Mouse (Mus musculus) hindbrain, embryonic 14.5 days (tissue): ENCODE data around the gene E2f8. TPM values are rescaled to one million over a fixed set of nuclear protein-coding genes. Genes with fewer than 3 reads are reported as not detected.

Experiments used
- ATAC-seq: fragments of 200-750 bp; cut with Nextera tagmentation; 2 replicates; pipeline ENCODE4 v1.8.0; 2017; ENCODE audit warnings: moderate number of reproducible peaks, mild to moderate bottlenecking, moderate TSS enrichment, moderate library complexity; ENCODE audit not compliant: low FRiP score
- DNase-seq: peaks from one replicate; pipeline ENCODE4 v3.0.0-alpha.2; 2015; ENCODE audit warnings: low spot score
- H3K27ac ChIP-seq: fragments of 300-500 bp; sonication (generic); 2 replicates; pipeline ENCODE4 v1.5.1; 2014; ENCODE audit warnings: mild to moderate bottlenecking, moderate library complexity
- H3K27me3 ChIP-seq: fragments of 300-500 bp; sonication (generic); 2 replicates; pipeline ENCODE4 v1.6.1; 2014; ENCODE audit warnings: mild to moderate bottlenecking, low read length, mixed read lengths; ENCODE audit not compliant: control insufficient read depth, insufficient read depth
- H3K36me3 ChIP-seq: fragments of 300-500 bp; sonication (generic); replicated peaks from 2 replicates; pipeline ENCODE4 v1.6.1; 2014; ENCODE audit not compliant: control insufficient read depth, insufficient read depth
- H3K4me1 ChIP-seq: fragments of 300-500 bp; sonication (generic); replicated peaks from 2 replicates; pipeline ENCODE4 v1.6.1; 2014; ENCODE audit warnings: antibody characterized with exemption, low read length, mixed read lengths; ENCODE audit not compliant: control insufficient read depth, insufficient read depth
- H3K4me2 ChIP-seq: fragments of 300-500 bp; sonication (generic); replicated peaks from 2 replicates; pipeline ENCODE4 v1.6.1; 2014; ENCODE audit warnings: mild to moderate bottlenecking, moderate library complexity
- H3K4me3 ChIP-seq: fragments of 300-500 bp; sonication (generic); replicated peaks from 2 replicates; pipeline ENCODE4 v1.5.1; 2014; ENCODE audit warnings: mild to moderate bottlenecking, low read length
- H3K9ac ChIP-seq: fragments of 300-500 bp; sonication (generic); 2 replicates; pipeline ENCODE4 v1.6.1; 2014
- H3K9me3 ChIP-seq: fragments of 300-500 bp; sonication (generic); 2 replicates; pipeline ENCODE4 v1.6.1; 2016; ENCODE audit warnings: low read length; ENCODE audit not compliant: control insufficient read depth
- WGBS: fragments of 180-500 bp; shearing (Covaris S2); extraction: QIAGEN DNeasy Blood & Tissue Kit; methylation state at CpG from one replicate; pipeline ENCODE4 v1.1.7; 2014; 5-methylcytosine and 5-hydroxymethylcytosine counted together
- polyA plus RNA-seq: library from polyadenylated mRNA; unstranded; fragments of >200 nt; fragmentation: Nextera tagmentation; extraction: Ambion mirVana; gene quantifications from 2 replicates; pipeline ENCODE4 v1.2.1, GENCODE M21; 2014

Gene E2f8
- polyA plus RNA-seq, 1 experiment from 2014 or later: 2.4 TPM

DNA sequence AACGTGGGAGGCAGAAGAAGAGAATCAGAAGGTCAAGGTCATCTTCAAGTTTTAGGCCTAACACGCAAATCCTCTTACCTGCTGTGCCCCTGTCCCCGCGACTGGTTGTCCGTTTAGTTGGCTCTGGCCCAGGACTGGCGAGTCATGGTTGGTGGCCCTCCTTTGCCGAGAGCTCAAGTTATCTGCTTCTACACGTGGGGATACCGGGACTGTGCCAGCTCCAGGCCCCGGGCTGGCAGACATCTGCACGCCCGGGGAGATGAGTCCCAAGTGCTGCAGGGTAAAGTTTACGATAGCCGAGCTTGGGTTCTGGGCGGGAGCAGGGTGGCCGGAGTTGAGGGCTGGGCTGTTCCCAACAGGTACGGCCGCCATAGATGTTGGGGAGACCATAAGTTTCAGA, 13.8 kb downstream of the E2f8 start:
- Histone ChIP-seq H3K9me3 (no peaks in the 10 kb centered on the region), H3K36me3 (no peaks in the 10 kb centered on the region), H3K9ac (no peak overlapping the region), H3K4me1 (no peaks in the 10 kb centered on the region), H3K27ac (no peak overlapping the region), H3K4me3 (no peak overlapping the region), H3K27me3 (no peaks in the 10 kb centered on the region), H3K4me2 (no peak overlapping the region)
- WGBS: 91% methylated on average over 18 of the region's 18 CpGs
- ATAC-seq (no peak), DNase-seq (no peak)

DNA sequence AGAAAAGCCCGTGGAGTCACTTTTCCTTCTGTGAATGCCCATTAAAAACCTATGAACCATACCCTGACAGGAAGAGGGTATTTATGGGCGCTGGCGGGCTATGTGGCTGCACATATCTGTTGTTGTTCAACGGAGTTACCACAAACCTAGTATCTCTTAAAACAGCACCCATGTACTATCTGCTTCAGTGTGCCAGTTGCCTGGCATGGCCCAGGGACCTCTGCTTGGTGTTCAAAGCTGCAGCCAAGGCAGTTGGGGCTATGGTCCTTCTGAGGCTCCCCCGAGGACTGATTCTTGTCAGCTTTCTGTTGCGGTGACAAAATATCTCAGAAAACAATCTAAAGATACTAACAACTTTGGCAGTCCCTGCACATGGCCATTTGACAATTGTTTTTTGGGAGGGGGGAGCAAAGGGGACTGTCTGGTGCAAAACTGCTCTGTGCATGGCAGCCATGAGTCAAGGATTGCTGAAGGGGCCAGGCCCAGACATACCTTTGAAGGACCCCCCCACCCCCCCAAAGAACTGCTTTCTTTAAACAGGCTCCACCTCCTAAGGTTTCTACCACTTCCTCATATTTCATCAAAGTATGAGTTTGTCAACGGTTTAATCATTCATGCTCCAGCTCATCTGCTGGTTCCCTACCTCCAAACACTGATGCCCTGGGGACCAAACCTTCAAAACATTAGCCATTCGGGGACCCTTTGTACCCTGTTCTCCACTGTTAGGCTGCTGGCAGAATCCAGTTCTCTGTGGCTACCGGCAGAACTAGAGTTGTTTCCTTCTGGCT, 16.5 kb downstream of the E2f8 start:
- no peaks in the 10 kb centered on the region for H3K36me3 ChIP-seq
- WGBS: 92% methylated on average over 9 of the region's 9 CpGs
- DNase-seq: no peak
- ATAC-seq: no peak
- H3K9ac ChIP-seq: no peak overlapping the region
- H3K27ac ChIP-seq: no peak overlapping the region
- H3K4me2 ChIP-seq: no peak overlapping the region
- no peak overlapping the region for H3K4me3 ChIP-seq
- H3K27me3 ChIP-seq: no peaks in the 10 kb centered on the region
- H3K9me3 ChIP-seq: no peaks in the 10 kb centered on the region
- no peaks in the 10 kb centered on the region for H3K4me1 ChIP-seq

DNA sequence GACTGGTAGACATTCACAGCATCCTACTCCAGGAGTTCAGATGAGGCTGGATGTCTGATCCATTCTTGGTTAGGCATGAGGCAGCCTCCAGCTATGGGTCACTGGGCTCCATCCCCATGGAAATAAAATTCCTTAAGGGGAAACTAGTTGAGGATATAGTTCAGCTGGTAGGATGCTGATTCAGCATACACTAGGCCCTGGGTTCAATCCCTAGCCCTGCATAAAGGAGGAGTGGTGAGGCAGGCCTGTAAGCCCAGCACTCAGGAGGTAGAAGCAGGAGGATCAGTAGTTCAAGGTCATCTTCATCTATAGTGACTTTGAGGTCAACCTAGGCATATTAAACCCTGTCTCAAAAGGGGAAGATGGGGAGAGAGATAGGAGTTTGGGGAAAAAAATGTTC, 17.2 kb downstream of the E2f8 start:
- DNase-seq (no peak), ATAC-seq (no peak)
- H3K4me2 ChIP-seq: no peak overlapping the region
- no peak overlapping the region for H3K27ac ChIP-seq
- no peaks in the 10 kb centered on the region for H3K36me3 ChIP-seq
- H3K4me3 ChIP-seq: no peak overlapping the region
- H3K9ac ChIP-seq: no peak overlapping the region
- H3K27me3 ChIP-seq: no peaks in the 10 kb centered on the region
- no peaks in the 10 kb centered on the region for H3K9me3 ChIP-seq
- no peaks in the 10 kb centered on the region for H3K4me1 ChIP-seq

DNA sequence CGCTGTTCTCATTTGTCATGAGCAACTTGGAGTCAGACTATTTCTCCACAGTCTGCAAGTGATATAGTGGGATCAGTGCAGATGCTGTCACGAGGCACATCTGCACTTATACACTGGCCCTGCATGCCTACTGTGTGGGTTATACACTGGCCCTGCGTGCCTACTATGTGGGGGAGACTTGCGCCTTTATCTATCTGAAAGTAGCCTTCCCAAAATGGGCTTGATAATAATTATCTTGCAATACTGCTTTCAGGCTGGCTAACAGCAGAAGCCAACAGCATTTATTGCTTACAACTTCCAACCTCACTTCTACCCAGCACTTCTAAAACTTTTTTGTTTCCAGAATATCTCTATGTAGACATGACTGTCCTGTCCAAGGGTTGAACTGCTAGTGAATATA, 19.6 kb downstream of the E2f8 start:
- ATAC-seq (no peak), DNase-seq (no peak)
- Histone ChIP-seq H3K4me3 (no peak overlapping the region), H3K9ac (no peak overlapping the region), H3K36me3 (no peaks in the 10 kb centered on the region), H3K27ac (no peak overlapping the region), H3K4me2 (no peak overlapping the region), H3K27me3 (no peaks in the 10 kb centered on the region), H3K9me3 (no peaks in the 10 kb centered on the region), H3K4me1 (no peaks in the 10 kb centered on the region)
- 85% methylated on average over 4 of the region's 4 CpGs for WGBS

DNA sequence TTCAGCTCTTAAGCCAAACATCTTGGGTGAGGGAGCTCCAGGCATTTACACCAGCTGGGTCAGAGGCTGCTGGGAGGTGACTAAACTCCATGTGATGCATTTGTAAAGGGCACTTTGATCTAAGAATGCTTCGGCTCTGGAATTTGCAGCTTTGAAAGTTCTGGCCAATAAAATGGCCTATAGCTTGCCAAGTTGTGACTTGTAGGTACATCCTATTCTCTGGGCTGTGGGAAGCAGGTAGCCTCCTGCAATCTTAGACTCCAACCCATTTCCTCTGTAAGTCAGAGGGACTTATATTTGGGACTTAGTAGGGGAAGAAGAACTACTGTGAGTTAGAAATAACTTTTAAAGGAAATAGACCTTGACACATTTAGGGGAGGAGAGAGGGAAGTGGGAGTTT, 20.4 kb downstream of the E2f8 start:
- Histone ChIP-seq H3K4me1 (no peaks in the 10 kb centered on the region), H3K9ac (no peak overlapping the region), H3K36me3 (no peaks in the 10 kb centered on the region), H3K27ac (no peak overlapping the region), H3K27me3 (no peaks in the 10 kb centered on the region), H3K9me3 (no peaks in the 10 kb centered on the region), H3K4me3 (no peak overlapping the region), H3K4me2 (no peak overlapping the region)
- no peak for DNase-seq
- no peak for ATAC-seq
- 72% methylated on average over 1 of the region's 1 CpGs for WGBS

DNA sequence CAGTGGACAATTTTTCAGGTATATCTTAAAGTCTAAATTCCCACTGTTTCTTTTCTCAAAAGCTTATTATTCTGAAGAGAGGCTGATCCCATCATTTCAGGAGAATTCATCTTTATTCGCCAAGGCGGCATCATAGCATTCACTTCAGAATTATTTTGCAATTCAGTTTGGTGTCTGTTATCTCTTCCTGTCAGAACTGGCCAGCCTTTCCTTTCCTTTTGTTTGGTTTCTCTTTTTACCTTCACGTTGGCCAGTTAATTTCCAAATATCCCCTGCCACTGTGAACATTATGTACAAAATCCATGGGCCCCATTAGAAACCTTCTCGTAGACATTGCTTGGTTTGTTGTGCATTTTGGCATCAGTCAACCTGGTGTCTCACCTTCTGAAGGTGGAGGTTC, 22.0 kb downstream of the E2f8 start:
- H3K9ac ChIP-seq: no peak overlapping the region
- H3K27ac ChIP-seq: no peak overlapping the region
- DNase-seq: no peak
- H3K9me3 ChIP-seq: no peaks in the 10 kb centered on the region
- H3K36me3 ChIP-seq: no peaks in the 10 kb centered on the region
- H3K4me2 ChIP-seq: no peak overlapping the region
- ATAC-seq: no peak
- H3K4me1 ChIP-seq: no peaks in the 10 kb centered on the region
- no peaks in the 10 kb centered on the region for H3K27me3 ChIP-seq
- H3K4me3 ChIP-seq: no peak overlapping the region
- 87% methylated on average over 4 of the region's 4 CpGs for WGBS

DNA sequence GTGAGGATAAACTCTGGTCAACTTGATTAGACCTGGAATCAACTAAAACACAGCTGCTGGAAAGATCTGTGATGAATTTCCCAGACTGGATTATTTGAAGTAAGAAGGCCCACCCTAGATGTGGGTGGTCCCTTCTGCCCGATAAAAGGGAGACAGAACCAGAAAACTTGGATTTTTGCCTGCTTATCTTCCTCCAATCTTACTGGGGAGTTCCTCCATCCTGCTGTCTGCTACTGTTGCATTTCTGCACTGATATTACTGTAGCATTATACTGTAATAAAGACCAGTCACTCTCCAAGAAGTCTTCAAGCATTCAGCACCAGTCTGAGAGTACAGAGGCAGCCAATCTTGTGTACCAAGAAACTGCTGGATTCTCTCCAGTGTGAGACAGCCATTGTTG, 23.1 kb downstream of the E2f8 start:
- ATAC-seq: no peak
- H3K9ac ChIP-seq: no peak overlapping the region

DNA sequence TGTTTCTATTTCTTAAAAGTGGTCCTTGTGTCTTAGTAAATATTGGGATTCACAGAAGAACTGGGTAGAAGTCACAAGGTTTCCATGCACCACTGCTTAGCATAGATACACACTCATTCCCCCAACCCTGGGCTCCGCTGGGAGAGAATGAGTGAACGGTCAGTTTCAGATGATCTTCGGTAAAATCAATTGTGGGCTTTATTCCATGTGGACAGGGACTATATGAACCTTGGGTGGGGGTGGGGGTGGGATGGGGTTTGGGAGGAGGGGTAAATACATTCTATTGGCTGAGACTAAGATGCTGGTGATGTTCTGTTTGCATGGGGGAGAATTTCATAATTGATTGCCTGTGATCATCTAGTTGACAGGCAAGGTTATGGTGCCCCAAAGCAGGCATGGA, 25.9 kb downstream of the E2f8 start:
- Histone ChIP-seq H3K4me2 (no peak overlapping the region), H3K27me3 (no peaks in the 10 kb centered on the region), H3K27ac (no peak overlapping the region), H3K36me3 (no peaks in the 10 kb centered on the region), H3K9me3 (no peaks in the 10 kb centered on the region), H3K4me1 (no peaks in the 10 kb centered on the region), H3K4me3 (no peak overlapping the region), H3K9ac (no peak overlapping the region)
- WGBS: 93% methylated on average over 3 of the region's 3 CpGs
- DNase-seq (no peak), ATAC-seq (no peak)

More for the DNA sequence above, 23.1 kb downstream of the E2f8 start:
- DNase-seq: no peak
- H3K4me1 ChIP-seq: no peaks in the 10 kb centered on the region
- no peak overlapping the region for H3K27ac ChIP-seq
- 79% methylated on average over 1 of the region's 1 CpGs for WGBS
- H3K9me3 ChIP-seq: no peaks in the 10 kb centered on the region
- H3K27me3 ChIP-seq: no peaks in the 10 kb centered on the region
- no peak overlapping the region for H3K4me2 ChIP-seq
- H3K36me3 ChIP-seq: no peaks in the 10 kb centered on the region
- no peak overlapping the region for H3K4me3 ChIP-seq

DNA sequence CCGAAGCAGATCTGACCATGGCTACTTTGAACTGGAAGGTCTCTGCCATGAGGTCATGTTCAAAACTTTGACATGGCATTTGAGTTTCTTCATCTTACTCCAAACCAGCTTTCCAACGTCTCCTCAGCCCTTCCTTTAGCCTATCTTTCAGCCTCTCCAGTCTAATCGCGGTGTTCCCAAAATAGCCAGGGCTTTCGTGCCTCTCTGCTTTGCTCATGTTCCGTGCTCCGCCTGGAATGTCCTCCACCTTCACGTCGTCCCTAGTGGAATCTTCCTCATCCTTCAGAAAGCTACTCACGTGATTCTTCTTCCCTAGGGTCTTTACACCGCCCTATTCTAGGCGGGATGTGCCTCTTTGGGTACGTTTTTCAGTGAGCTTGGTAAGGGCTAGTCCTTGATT, 27.9 kb downstream of the E2f8 start:
- Histone ChIP-seq H3K9me3 (no peaks in the 10 kb centered on the region), H3K27me3 (no peaks in the 10 kb centered on the region), H3K4me3 (no peak overlapping the region), H3K9ac (no peak overlapping the region), H3K4me1 (no peaks in the 10 kb centered on the region), H3K4me2 (no peak overlapping the region), H3K27ac (no peak overlapping the region), H3K36me3 (no peaks in the 10 kb centered on the region)
- WGBS: 90% methylated on average over 13 of the region's 13 CpGs
- DNase-seq (no peak), ATAC-seq (no peak)
